Mouse (Mus musculus) layer of hippocampus, postnatal 10 days (tissue): ENCODE measurements at regions not wholly inside any gene's neighbourhood (a gene's known extent, or its start where the extent isn't known, plus 50 kb on each side); places are given as distances from the start of the nearest gene placed in this dataset.
A peak's percentile ranks its signal among the peaks of the same experiment; 100 is the strongest.

Source experiments
- DNase-seq, 2 experiments: peaks; one replicate each; pipeline ENCODE4 v3.0.0; 2021; ENCODE audit warnings: low spot score in 2 of 2

DNA sequence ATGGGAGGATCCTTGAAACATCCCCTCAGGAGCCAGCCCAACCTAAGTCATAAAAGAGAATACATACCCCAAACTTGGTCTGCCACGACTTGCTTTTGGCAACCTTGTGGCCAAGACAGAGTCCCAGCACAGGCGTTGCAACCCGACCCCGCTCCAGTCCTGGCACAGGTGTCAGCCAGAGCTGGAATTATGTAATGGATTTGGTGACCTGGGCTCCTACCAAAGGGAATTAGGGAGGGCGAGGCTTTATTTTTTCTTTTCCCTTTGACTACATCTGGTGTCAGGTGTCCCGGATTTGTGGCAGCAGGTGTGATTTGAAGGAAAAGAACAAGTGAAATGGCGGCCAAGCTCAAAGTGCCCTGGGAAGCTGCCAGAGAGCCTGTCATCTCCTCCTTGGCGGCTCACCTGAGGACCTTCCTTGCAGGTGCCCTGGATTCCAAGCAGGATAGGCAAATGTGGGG lies 212.9 kb downstream of the Mef2c start:
- DNase-seq = peak in 1 of 2 experiments; percentile 63

DNA sequence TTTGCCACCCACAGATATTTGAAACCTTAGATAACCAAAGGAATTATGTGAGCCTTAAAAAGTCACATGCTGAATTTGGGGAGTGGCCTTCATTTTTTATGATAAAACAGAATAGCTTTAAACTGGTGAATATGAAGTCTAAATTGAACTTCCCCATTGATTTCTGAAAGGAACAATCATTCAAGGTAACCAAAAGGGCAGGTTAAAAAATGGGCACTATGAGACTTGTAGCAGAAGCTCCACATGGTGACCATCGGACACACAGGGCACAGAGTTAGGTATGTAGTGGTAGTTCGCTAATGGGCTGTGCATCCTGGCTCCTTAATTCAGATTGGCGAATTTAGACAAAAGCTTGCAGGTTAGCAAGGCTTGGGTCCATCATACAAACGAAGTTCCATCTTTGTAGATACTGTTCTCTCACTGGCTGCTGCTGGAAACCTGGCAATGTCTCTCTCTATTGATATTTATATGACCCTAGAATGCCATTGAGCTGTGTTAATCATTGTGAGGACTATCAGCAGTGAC lies 213.9 kb downstream of the Mef2c start:
- no peak for DNase-seq

DNA sequence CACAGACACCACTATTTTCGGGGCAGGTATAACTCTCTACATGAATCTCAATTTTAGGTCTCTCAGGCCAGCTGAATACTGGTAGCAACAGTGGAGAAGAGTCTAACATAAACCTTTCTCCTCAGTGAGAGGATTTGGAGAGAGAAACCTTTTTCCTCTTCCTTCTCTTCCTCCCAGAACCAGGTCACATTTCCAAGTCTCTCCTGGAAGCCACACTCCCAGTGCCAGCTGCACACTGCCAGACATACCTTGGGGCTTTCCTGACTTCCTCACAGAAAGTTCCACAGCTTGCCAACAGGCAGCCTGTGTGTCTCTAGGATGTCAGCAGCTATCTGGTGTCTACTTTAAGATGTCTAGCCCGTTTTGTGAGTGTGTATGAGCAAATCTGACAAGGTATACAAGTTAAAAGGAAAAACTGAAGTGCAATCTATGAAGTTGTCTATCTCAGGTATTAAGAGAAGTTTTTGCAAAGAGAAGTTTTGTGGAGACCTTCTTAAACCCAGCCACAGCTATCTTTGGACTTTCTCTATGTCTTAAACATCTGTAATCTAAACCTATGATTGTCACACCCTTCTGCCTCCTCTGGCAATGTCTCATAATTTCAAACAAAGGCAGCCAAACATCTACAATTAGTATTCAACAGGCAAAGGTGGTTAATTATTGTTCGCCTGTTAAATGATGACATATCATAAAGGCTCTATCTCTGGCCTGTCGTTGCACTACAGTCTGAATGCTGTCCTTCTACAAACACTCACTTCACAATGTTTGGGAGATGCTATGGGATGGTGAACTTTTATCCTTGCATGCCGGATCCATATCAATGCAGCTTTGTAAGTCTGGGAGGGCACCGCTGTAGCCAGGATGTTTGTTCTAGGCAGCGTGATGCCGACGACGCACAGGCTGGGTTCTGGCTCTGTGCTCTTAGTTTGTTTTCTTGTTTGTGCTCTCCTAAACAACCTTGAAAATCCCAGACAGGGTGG lies 214.9 kb downstream of the Mef2c start:
- peak in 1 of 2 experiments; percentile 54 for DNase-seq

DNA sequence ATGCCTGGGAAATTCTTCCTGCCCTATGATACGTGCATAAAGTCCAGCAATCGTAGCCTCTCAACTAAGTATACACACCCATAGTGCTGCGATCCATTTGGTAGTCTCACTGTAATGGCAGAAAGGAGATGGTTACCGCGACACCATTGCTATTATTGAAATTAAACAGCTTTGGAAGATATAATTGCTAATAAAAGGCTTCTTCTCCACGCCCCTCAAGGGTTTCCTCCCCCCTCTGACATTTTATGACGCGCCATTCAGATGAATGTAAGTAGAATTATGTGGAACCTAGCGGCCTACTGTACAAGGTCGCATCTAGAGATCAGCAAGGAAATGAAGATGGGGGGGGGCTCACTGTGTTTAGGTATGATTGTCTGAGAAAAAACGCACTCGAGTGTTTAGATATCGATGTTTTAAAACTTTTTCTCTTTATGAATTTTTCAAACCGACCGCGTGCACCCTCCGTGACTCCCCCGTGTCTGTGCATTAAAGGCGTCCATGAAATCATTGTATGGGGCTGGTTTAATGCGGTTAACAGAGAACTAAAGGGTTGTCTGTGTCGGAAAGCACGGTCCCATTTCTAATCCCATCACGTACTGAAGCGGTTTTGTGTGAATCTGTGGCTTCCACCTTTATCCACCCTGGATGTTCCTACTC lies 215.9 kb downstream of the Mef2c start:
- peak in 1 of 2 experiments; percentile 44 for DNase-seq

DNA sequence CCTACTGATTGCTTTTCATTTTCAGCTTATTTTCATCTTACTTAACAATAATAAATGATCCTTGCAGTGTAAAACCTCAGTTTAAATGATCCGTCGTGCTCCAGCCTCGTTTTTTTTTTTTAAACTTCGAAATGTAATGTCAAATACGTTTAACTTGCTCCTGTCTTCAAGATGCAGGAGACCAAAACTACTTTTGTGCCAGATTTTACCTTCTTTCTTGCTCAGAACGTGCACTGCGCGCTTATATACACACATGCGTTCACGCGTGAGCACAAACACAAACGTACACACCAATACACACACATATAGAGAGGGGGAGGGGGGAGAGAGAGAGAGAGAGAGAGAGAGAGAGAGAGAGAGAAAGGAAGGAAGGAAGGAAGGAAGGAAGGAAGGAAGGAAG lies 216.5 kb downstream of the Mef2c start:
- no peak for DNase-seq

DNA sequence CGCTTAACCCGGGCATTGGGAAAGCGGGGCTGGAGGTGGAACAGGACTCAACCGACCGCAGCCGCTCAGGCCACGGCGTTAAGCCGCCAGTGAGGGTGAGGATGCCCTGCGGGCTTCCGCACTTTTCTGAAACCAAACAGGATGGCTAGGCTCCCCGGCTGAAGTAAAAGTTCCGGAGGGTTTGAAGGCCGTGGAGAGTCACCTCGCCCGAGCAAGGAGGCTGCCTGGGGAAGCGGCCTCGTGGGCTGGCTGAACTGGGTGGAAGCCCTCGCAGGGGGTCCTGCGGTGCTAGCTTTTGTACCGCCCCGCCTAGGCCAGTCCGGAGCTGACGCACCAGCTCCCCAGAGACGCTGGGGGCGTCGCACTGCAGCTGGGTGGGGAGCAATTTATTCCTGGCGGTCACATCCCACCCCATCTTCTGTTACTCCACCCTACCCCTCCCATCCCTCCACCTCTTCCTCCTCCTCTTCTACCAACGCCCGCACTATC lies 217.1 kb downstream of the Mef2c start:
- peak; percentile 83 to 87 for DNase-seq

DNA sequence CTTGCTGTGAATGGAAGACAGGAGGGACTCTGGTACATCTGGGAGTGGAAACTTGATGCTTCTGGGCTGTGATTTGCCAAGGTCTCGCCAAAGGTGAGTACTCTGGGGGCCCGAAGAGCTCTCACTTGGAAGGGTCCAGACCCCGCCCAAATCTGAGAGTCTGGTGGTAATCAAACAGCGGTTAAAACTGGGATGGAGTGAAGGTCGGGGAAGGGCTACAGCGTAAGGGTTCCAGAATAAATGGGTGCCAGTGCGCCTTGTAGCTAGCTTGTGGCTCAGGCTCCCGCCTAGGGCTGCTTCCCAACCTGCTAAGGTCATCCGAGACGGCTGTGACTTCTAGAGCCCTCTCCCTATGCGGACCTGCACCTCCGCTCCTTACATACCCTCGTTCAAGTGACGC lies 217.7 kb downstream of the Mef2c start:
- DNase-seq = peak in 1 of 2 experiments; percentile 60

DNA sequence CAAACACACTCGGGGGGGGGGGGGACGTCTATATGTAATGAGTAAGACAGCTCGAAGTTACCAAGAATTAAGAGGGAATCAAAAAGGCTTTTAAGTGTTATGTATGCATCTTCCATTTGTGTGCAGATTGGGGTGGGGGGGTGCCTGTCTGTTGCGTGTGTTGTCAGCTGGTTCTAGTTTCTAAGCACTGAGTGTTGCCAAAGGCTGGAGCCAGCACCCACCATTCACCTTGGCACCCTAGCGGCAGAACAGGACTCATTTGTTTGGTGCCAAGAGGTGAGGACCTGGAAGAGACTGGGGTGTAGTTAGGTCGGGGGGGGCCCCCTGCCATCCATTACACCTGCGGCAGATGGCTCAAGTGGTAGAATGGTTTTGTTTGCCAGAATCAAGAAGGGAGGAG lies 218.4 kb downstream of the Mef2c start:
- peak in 1 of 2 experiments; percentile 72 for DNase-seq

DNA sequence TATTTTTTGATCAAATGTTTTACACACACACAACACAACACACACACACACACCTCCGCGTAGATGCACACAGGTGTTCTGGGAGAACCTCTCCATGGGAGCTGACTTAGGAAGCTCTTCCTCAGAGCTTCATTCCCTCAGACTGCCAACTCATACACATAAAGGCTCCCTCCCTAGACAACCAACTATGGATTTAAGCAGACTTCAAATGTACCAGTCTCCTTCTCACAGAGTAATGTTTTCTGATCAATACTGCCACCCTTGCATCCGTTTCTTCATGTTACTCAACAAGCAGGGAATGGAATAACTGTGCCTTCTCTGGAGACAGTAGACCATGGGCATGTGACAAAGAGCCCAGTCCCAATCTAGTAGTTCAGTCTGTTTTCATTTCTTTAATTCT lies 219.0 kb downstream of the Mef2c start:
- DNase-seq = no peak

DNA sequence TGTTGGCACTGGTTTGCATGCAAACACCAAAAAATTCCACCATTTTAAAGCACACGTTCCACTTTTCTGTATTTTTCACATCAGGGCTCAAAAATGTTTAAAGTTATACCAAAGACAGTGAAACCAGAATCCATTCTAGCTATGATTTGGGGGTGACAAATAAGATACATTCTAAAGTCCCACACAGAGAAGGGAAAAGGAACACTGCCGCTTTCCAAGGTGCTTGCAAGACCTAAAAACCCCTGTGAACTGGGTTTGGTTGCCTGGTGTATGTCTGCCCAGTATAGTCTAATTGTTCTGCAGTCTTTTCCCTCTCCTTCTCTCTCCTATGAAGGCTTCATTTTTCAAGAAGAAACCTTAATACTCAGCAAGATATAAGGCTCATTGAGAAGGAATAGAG lies 219.6 kb downstream of the Mef2c start:
- DNase-seq = no peak

DNA sequence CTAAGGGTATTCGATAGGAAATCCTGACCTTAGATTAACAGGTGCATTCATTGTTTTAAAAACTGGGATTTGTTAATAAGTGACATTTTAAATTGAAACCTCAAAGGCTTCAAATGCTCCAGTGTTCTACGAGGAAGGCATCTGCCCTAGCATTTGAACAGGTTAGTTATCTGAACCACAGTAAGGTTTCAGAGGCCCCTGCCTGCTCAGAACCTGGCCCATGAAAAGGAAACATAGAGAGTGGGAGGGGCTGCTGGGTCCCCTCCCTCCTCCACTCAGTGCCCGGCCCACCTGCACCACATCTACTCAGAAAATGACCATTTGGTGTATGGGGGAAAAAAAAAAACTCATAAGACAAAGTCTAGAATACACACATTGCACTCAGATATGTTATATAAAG lies 220.4 kb downstream of the Mef2c start:
- no peak for DNase-seq

DNA sequence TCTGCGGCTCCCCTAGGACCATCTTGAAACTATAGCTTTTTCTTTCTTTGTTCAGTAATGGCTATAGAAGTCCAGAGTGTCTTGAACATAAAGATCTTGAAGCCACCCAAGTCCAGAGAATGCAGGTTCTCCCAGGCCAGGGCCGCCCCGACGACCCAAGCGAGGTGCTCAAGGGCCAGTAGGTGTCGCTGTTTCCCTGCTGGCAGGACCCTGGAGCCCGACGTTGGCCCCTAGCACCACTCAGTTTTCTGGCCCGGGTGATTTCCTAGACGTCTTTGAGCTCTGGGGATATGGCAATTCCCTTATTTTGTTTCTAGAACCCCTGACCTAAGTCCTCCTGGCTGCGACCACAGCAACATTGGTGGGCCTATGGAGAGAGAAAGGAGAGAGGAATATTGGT lies 221.2 kb downstream of the Mef2c start:
- peak; percentile 89 to 92 for DNase-seq

DNA sequence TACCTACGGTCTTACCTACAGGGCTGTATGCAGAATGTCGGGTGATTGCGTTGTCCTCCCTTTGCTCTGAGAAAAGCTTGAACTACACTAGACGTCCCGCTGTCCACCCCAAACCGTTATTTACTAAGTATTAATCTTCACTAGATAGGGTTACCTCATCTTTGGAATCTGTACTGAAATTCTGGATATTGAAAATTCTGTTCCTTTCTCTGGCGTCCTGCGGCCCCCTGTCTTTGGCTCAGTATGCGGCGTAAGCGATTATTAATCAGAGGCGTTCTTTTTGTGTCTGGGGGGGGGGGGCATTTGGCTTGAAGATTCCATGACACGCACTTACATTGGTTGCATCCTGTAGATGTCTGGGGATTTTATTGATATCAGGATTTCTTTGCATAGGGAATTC lies 222.0 kb downstream of the Mef2c start:
- DNase-seq = peak in 1 of 2 experiments; percentile 38

DNA sequence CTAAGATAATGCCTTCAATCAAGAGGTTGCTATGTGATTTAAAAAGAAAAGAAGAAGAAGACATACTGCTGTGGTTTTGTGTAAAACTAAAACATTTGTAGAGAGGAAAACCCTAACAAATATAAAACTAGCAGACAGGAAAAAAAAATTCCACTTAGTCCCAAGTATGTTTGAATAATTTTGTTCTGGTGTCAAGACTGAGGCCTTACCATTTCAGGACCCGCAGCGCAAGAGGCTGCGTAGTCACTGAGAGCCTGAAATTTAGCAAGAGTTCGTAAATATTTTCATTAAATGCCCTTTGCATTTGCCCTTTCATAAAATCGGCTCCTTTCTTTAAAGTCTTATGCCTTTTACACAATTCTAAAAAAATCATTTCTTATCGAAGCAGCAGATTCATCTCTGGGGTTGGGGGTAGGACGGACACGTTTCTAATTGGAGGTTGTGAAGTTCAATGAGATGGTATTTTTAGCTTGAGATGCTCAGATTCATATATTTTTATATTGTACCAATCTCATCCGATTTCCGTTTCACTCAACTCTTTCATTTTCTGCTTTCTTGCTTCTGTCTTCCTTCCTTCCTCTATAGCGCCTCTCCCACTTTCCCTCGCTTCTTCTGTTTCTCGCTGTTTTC lies 222.6 kb downstream of the Mef2c start:
- DNase-seq = no peak

DNA sequence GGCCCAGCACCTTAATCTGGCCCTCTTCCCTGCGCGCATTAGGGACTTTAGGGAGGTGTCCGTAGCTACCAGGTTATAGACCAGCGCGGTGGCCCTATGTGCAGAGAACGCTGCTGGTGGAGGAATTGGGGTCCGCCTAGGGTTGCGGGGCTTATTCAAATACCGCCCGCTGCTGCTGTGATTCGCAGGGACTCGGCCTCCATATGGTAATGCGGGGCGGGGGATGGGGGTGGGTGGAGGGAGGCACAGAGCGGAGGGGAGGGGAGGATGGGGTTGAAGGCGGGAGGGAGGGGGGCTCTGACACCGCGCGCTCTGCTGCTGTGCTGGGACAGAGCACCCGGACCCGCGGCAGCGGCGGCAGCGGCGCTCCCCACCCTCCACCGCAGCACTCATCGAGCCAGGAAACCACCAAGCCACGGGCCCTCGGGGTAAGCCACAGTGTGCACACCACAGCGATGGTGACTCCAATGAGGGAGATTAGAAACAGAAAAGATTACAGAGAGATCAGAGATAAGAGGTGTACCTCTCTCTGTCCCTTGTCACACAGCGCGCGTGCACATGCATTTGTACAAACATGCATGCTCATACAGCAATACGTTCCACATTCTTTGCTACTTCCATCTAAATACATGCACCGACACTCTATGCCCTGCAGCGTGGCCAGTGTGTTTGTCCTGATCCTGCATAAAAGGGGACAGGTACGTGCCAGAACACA lies 223.4 kb downstream of the Mef2c start:
- DNase-seq = peak; percentile 66 to 77

DNA sequence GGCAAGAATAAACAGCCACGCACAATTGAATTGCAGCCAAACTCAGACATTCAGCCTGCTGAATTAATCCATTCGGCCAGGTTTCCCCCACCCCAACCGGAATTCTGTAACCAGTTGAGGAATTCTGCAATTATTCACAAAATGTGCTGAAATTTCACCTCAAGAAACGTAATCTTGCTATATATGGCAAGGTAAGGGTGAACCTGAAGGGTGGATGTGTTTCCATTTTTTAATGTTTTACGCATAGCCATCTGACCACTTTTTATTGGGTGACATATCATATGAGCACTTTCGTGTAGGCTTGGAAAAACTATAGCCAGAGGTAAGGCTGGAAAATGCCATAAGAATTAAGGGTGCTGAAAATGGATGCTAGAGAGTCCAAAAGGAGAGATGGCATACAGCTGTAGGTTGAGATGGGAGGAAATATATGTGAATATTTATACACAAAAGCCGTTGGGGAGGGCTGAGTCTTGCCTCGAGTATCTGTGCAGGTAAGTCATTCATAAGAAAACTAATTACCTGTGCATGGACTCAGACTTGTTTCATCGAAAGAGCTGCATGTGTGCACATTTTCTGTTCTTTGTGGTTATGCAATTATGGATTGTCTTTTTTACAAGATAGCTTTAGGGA lies 224.0 kb downstream of the Mef2c start:
- peak in 1 of 2 experiments; percentile 20 for DNase-seq

DNA sequence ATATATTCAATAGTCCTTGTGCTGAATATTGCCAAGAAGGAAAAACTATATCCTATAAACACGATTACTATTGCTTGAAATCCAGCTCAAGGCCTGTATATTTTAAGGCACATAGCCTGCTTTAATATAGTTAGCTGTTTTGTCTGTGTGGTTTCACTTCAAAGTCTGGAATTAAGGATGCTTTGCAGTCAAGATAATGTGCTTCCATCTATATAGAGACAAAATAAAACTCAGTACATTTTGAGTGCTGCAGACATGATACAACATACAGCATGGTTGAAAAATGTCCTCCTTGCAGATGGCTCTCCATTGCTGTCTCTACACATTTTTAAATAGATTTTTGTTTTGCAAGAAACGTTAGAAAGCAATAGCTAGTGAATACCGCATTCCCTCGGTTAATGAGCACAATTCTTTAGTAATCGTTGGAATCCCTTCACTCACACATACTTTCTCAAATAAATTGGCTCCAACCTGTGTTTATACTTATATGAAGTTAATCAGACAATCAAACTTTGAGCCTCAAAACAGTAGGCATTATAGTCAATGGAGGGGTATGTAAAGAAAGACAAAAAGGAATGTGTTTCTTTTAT lies 224.7 kb downstream of the Mef2c start:
- peak in 1 of 2 experiments; percentile 8 for DNase-seq

DNA sequence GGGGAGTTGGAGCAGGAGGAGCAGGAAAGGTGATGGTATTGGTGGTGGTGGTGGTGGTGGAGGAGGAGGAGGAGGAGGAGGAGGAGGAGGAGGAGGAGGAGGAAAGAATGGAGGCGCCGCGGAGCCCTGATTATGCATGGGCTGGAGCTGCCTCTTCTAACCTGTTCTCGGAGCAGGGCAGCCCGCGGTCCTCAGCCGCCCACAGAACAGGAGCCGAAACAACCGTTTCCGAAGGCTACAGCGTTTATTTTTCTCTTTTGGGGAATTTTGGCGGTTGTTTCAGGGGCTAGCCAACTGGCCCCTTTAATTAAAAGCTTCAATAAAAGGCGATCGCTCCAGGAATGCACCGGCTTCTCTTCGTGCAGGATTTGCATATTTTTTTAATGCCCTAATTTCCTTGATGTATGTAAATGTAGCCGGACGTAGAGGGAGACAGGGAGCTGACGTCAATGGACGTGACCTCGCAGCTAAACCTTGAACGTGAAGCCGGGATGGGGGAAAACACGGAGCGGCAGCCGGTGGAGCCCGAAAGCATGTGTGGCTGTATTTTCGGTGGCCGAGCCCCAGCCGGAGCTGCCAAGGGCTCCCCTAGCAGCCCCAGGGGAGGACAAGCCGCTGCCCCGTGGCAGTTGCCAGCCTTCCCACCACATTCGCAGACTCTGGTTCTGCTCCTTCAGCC lies 225.6 kb downstream of the Mef2c start:
- DNase-seq = peak; percentile 70 to 78

DNA sequence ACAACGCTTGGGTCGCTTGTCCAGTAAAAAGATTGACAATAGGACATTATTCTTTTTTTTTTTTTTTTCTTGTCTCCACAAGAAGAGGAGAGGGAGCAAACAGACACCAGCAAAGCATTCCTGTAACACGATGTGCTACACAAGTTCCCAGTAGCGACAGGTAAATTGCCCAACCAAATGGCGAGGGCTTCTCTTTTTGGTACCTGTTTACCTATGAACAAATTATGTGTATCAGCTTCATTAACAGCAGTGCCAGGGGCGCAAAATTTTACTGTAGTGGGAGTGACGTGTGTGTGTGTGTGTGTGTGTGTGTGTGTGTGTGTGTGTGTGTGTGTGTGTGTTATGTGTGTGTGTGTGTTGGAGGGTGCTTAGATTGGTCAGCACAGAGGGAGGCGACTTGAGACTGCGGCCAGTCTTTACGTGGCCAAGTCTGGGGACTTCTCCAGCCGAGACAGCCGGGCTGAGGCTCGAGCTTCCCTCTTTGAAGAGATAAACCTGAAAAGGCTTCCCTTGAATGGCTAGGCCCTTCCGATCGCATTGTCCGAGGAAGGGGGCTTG lies 226.4 kb downstream of the Mef2c start:
- DNase-seq = no peak
